ENCODE assay signal across 15 mouse cellular contexts in genomic region chr1:126578163-126578562, GRCm38 (mm10).
"Had no signal": no experiment of that assay in that cellular context is flagged by ENCODE, and none has a peak within 500 bp of the region (broad histone marks: within the 10 kb centered on the region; RNA-seq: fewer than 3 reads in every experiment).

No protein-coding gene starts in this region.

- H3K27me3 ChIP-seq: limb, embryonic 12.5 days; limb, embryonic 15.5 days had no signal

- H3K4me3 ChIP-seq: limb, embryonic 12.5 days; limb, embryonic 15.5 days had no signal

- H3K27ac ChIP-seq: limb, embryonic 12.5 days; limb, embryonic 15.5 days; liver, embryonic 14.5 days; stomach, postnatal 0 days had no signal

- H3K36me3 ChIP-seq: limb, embryonic 12.5 days; limb, embryonic 15.5 days had no signal

- DNase-seq: kidney, postnatal 4 days; left cerebral cortex, postnatal 4 days; liver, postnatal 0 days; midbrain, embryonic 14.5 days; thymus, adult 2 months; thymus, postnatal 14 days; thymus, postnatal 4 days had no signal

- ATAC-seq: inflammation-experienced regulatory T-cells, adult 6 months; intestine, embryonic 16.5 days; liver, postnatal 0 days had no signal

- H3K4me1 ChIP-seq: limb, embryonic 12.5 days had no signal

- H3K9me3 ChIP-seq: limb, embryonic 12.5 days; limb, embryonic 15.5 days had no signal

- H3K4me2 ChIP-seq: limb, embryonic 12.5 days; limb, embryonic 15.5 days; liver, embryonic 11.5 days; midbrain, embryonic 11.5 days had no signal

- H3K9ac ChIP-seq: limb, embryonic 12.5 days; limb, embryonic 15.5 days; liver, embryonic 14.5 days; liver, postnatal 0 days had no signal
